Mouse (Mus musculus) right cerebral cortex, postnatal 10 days (tissue): ENCODE results near the gene Thap3.
"Not testable (repeated sequence)": the region's sequence is repeated elsewhere in the genome, so short reads cannot be mapped to it uniquely, and the experiment has no call there.

Experiments used
- DNase-seq, 2 experiments: peaks; one replicate each; pipeline ENCODE4 v3.0.0; 2021; ENCODE audit warnings: low spot score in 2 of 2

The Thap3 gene

GRCm38 (mm10) chr4:151988342-151989109 is at the start of gene Thap3:
Gene Thap3, minus strand, starts transcription at chr4:151988997.
- peak; percentile 85 to 87 for DNase-seq

- DNase-seq: no peak
These were observed 49.6 kb upstream of the Thap3 start, which contains the start of gene Tas1r1 for GRCm38 (mm10) chr4:152038225-152038984. Gene Tas1r1, minus strand, starts transcription at chr4:152038568.

- DNase-seq: not testable (repeated sequence)
These were observed 47.7 kb upstream of the Thap3 start for GRCm38 (mm10) chr4:152036464-152036863.

GRCm38 (mm10) chr4:152032922-152033321 is 44.1 kb upstream of the Thap3 start:
- no peak for DNase-seq

- peak in 1 of 2 experiments; percentile 66 for DNase-seq
These were observed 41.2 kb upstream of the Thap3 start for GRCm38 (mm10) chr4:152029997-152030396.

GRCm38 (mm10) chr4:152029087-152029486 is 40.3 kb upstream of the Thap3 start:
- no peak for DNase-seq

- no peak for DNase-seq
These were observed 39.7 kb upstream of the Thap3 start for GRCm38 (mm10) chr4:152028456-152028855.

- peak; percentile 98 to 99 for DNase-seq
These were observed 38.7 kb upstream of the Thap3 start, which contains the start of gene Zbtb48 for GRCm38 (mm10) chr4:152027524-152027923. Gene Zbtb48, minus strand, starts transcription at chr4:152027671.

- no peak for DNase-seq
These were observed 38.1 kb upstream of the Thap3 start for GRCm38 (mm10) chr4:152026751-152027508.

GRCm38 (mm10) chr4:152024525-152024924 is 35.7 kb upstream of the Thap3 start:
- no peak for DNase-seq

GRCm38 (mm10) chr4:152022506-152022905 is 33.7 kb upstream of the Thap3 start:
- DNase-seq: no peak

- DNase-seq: no peak
These were observed 32.8 kb upstream of the Thap3 start for GRCm38 (mm10) chr4:152021568-152022097.

GRCm38 (mm10) chr4:152020024-152020423 is 31.2 kb upstream of the Thap3 start:
- no peak for DNase-seq

- DNase-seq: no peak
These were observed 30.3 kb upstream of the Thap3 start for GRCm38 (mm10) chr4:152019073-152019472.

- no peak for DNase-seq
These were observed 24.4 kb upstream of the Thap3 start for GRCm38 (mm10) chr4:152013036-152013813.

- no peak for DNase-seq
These were observed 23.3 kb upstream of the Thap3 start for GRCm38 (mm10) chr4:152012109-152012508.

- no peak for DNase-seq
These were observed 22.5 kb upstream of the Thap3 start for GRCm38 (mm10) chr4:152011171-152011760.

GRCm38 (mm10) chr4:152010707-152011134 is 21.9 kb upstream of the Thap3 start:
- no peak for DNase-seq

- no peak for DNase-seq
These were observed 21.4 kb upstream of the Thap3 start for GRCm38 (mm10) chr4:152010091-152010706.
